Mouse (Mus musculus): ENCODE measurements around the gene Kcnmb1. TPM values are rescaled to one million over a fixed set of nuclear protein-coding genes. Genes with fewer than 3 reads are reported as not detected.

The Kcnmb1 gene
- polyA plus RNA-seq, 1 experiment from 2014 or later: 0.15 TPM

Other genes with a start within 250 kb of the Kcnmb1 start
- 2.4 and 2.8 TPM in 2 replicates for gene Kcnip1, start 30.1 kb downstream of the Kcnmb1 start, polyA plus RNA-seq (2016; fragmentation: Nextera tagmentation; extraction: Ambion mirVana)
- gene Lcp2, start 83.9 kb downstream of the Kcnmb1 start, polyA plus RNA-seq (2016; fragmentation: Nextera tagmentation; extraction: Ambion mirVana): 1.3 and 2.3 TPM in 2 replicates
- gene 4930469K13Rik, start 135.5 kb downstream of the Kcnmb1 start, polyA plus RNA-seq (2016; fragmentation: Nextera tagmentation; extraction: Ambion mirVana): not detected in 2 replicates
- not detected in 2 replicates for gene Foxi1, start 245.1 kb downstream of the Kcnmb1 start, polyA plus RNA-seq (2016; fragmentation: Nextera tagmentation; extraction: Ambion mirVana)